Mouse (Mus musculus): Measurements from ENCODE around the gene Hpd. TPM values are rescaled to one million over a fixed set of nuclear protein-coding genes. Genes with fewer than 3 reads are reported as not detected.
A peak's percentile ranks its signal among the peaks of the same experiment; 100 is the strongest.

The Hpd gene
- total and polyA plus RNA-seq, 3 experiments: 0.61 TPM; not detected in 2

GRCm38 (mm10) chr5:123134186-123134874, 48.2 kb downstream of the Hpd start:
- H3K4me1 ChIP-seq (ENCODE audit: control insufficient read depth, insufficient read depth, low read length): peaks cover 20% of the 10 kb centered on the region
- WGBS: 10% methylated on average over 13 of the region's 13 CpGs
- DNase-seq: peak; percentile 77 to 88
- H3K9ac ChIP-seq (ENCODE audit: low read depth, low read length): peak overlapping the region; percentile 11; the same call in 1 of the 2 replicates
- intact Hi-C loops (cut with DNase I): loop anchor here (1.0 kb wide), 1 partner anchor 8 kb away; the partner anchor contains the start of gene Setd1b
- H3K79me2 ChIP-seq (replicated peaks; ENCODE audit: control insufficient read depth, insufficient read depth, low read length): no peaks in the 10 kb centered on the region
- peak overlapping the region; percentile 100 for H3K27ac ChIP-seq
- no peak for TF ChIP-seq CTCF (IDR thresholded peaks at IDR 0.05)
- peak; percentile 84 for TF ChIP-seq EP300 (IDR thresholded peaks at IDR 0.05; ENCODE audit: insufficient read depth, low read depth, low read length)
- TF ChIP-seq POLR2A (IDR thresholded peaks at IDR 0.05; ENCODE audit: insufficient read depth, low read depth, low read length): 0 out of 2 replicates have a peak, but pooled peaks have one; percentile 40
- H3K36me3 ChIP-seq (ENCODE audit: control insufficient read depth, insufficient read depth, low read length): peaks cover 15% of the 10 kb centered on the region
- H3K27me3 ChIP-seq (ENCODE audit: control insufficient read depth, insufficient read depth, low read length): no peaks in the 10 kb centered on the region
- H3K4me3 ChIP-seq: peak overlapping the region; percentile 36

DNA sequence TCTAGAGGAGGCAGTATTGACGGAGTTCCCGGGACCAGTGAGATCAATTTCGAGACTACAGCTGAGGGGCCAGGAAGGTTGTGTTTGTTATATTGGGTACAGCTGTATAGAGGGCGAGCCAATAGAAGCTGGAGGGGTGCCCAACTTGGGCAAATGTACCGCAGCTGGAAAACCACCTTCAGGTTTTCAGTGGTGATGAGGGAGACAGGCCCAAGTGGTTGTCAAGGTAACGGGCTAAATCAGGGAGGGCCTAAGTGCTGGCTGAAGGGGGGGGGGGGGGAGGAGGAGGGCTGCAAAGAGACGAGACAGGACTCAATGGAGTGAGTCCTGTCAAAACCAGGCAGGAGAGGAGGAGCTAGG, 48.8 kb downstream of the Hpd start:
- peaks cover 20% of the 10 kb centered on the region for H3K4me1 ChIP-seq (ENCODE audit: control insufficient read depth, insufficient read depth, low read length)
- H3K4me3 ChIP-seq: no peak overlapping the region
- peak overlapping the region; percentile 100 for H3K27ac ChIP-seq
- no peak for TF ChIP-seq CTCF (IDR thresholded peaks at IDR 0.05)
- TF ChIP-seq POLR2A (IDR thresholded peaks at IDR 0.05; ENCODE audit: insufficient read depth, low read depth, low read length): no peak
- TF ChIP-seq EP300 (IDR thresholded peaks at IDR 0.05; ENCODE audit: insufficient read depth, low read depth, low read length): no peak
- H3K9ac ChIP-seq (ENCODE audit: low read depth, low read length): no peak overlapping the region
- 25% methylated on average over 7 of the region's 7 CpGs for WGBS
- peaks cover 15% of the 10 kb centered on the region for H3K36me3 ChIP-seq (ENCODE audit: control insufficient read depth, insufficient read depth, low read length)
- no peak for DNase-seq
- intact Hi-C loops (cut with DNase I): loop anchor here (1.0 kb wide), 4 partner anchors 9 to 69 kb away; partner anchors contain the start of gene Setd1b
- no peaks in the 10 kb centered on the region for H3K79me2 ChIP-seq (replicated peaks; ENCODE audit: control insufficient read depth, insufficient read depth, low read length)
- H3K27me3 ChIP-seq (ENCODE audit: control insufficient read depth, insufficient read depth, low read length): no peaks in the 10 kb centered on the region

DNA sequence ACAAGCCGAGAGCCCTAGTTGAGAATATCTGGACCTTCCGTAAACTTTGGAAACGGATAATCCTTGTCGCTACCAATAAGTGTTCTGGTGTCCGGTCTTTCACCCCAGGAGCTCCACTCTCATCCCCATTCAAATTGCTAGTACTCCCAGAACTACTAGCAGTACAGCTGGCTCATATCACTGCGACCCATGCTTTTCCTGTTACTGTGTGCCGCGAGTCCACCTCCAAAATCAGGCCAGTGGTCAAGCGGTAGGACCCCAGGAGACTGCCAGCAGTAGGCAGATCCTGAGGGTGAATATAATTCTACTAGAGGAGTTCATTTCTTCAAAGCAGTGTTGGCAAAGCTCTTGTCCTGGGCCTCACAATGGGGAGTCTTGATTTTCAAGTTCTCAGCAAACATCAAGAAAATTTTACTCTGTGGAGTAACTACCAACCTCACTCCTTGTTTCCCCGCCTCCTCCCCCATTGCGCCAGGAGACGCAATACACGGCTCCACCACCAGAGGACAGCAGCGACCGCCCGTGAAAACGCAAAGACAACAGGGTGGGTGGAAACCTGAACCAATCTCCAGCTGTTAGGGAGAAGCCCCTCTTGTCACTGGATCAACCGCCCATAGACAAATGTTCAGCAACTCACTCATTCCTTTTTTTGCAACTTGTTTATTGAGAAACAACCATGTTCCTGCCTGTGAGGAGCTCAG, 49.3 kb downstream of the Hpd start:
- intact Hi-C loops (cut with DNase I): loop anchor here (1.0 kb wide), 3 partner anchors 16 to 69 kb away; no protein-coding TSS in a partner anchor
- H3K4me1 ChIP-seq (ENCODE audit: control insufficient read depth, insufficient read depth, low read length): peaks cover 20% of the 10 kb centered on the region
- no peaks in the 10 kb centered on the region for H3K27me3 ChIP-seq (ENCODE audit: control insufficient read depth, insufficient read depth, low read length)
- H3K36me3 ChIP-seq (ENCODE audit: control insufficient read depth, insufficient read depth, low read length): peaks cover 15% of the 10 kb centered on the region
- peak; percentile 55; the same call in 1 of the 2 replicates for TF ChIP-seq POLR2A (IDR thresholded peaks at IDR 0.05; ENCODE audit: insufficient read depth, low read depth, low read length)
- peak; percentile 98 for TF ChIP-seq EP300 (IDR thresholded peaks at IDR 0.05; ENCODE audit: insufficient read depth, low read depth, low read length)
- peak; percentile 92 for TF ChIP-seq CTCF (IDR thresholded peaks at IDR 0.05)
- DNase-seq: peak; percentile 88 to 94
- H3K4me3 ChIP-seq: no peak overlapping the region
- H3K79me2 ChIP-seq (replicated peaks; ENCODE audit: control insufficient read depth, insufficient read depth, low read length): no peaks in the 10 kb centered on the region
- H3K9ac ChIP-seq (ENCODE audit: low read depth, low read length): no peak overlapping the region
- 14% methylated on average over 18 of the region's 18 CpGs for WGBS
- peak overlapping the region; percentile 100 for H3K27ac ChIP-seq

- intact Hi-C loops (cut with DNase I): loop anchor here (1.0 kb wide), 3 partner anchors 15 to 68 kb away; no protein-coding TSS in a partner anchor
- H3K27me3 ChIP-seq (ENCODE audit: control insufficient read depth, insufficient read depth, low read length): no peaks in the 10 kb centered on the region
- TF ChIP-seq POLR2A (IDR thresholded peaks at IDR 0.05; ENCODE audit: insufficient read depth, low read depth, low read length) (no peak), EP300 (IDR thresholded peaks at IDR 0.05; ENCODE audit: insufficient read depth, low read depth, low read length) (0 out of 2 replicates have a peak, but pooled peaks have one; percentile 48), CTCF (IDR thresholded peaks at IDR 0.05) (peak; percentile 80)
- H3K4me3 ChIP-seq: peak within 1 kb of the TSS; percentile 33
- H3K9ac ChIP-seq (ENCODE audit: low read depth, low read length): peak within 1 kb of the TSS; percentile 39
- peaks cover 15% of the 10 kb centered on the region for H3K36me3 ChIP-seq (ENCODE audit: control insufficient read depth, insufficient read depth, low read length)
- WGBS: 3% methylated on average over 44 of the region's 44 CpGs
- H3K27ac ChIP-seq: peak within 1 kb of the TSS; percentile 100
- H3K79me2 ChIP-seq (replicated peaks; ENCODE audit: control insufficient read depth, insufficient read depth, low read length): no peaks in the 10 kb centered on the region
- DNase-seq: peak; percentile 88 to 91
- peaks cover 18% of the 10 kb centered on the region for H3K4me1 ChIP-seq (ENCODE audit: control insufficient read depth, insufficient read depth, low read length)
Measured at GRCm38 (mm10) chr5:123132308-123133071, 50.0 kb downstream of the Hpd start, which contains the start of gene Rhof. TSS of gene Rhof (minus strand) at chr5:123132692.

DNA sequence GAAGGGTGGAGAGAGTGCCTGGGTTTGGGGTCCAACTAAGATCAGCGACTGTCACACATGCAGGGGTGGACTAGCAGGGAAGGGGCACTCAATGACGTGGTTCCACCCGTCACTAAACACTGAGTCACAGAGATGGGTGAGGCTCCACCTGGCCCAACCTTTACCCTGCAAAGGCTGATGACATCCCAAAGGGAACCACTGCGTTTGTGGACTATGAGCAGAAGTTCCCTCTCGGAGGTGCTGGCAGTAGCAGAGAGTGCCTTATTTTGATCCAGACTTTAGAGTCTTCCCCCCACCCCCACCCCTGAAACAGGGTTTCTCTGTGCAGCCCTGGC, 51.7 kb downstream of the Hpd start:
- intact Hi-C loops (cut with DNase I): no loop called here
- H3K4me3 ChIP-seq: no peak overlapping the region
- peaks cover 11% of the 10 kb centered on the region for H3K4me1 ChIP-seq (ENCODE audit: control insufficient read depth, insufficient read depth, low read length)
- H3K36me3 ChIP-seq (ENCODE audit: control insufficient read depth, insufficient read depth, low read length): peaks cover 11% of the 10 kb centered on the region
- no peak for DNase-seq
- H3K27me3 ChIP-seq (ENCODE audit: control insufficient read depth, insufficient read depth, low read length): no peaks in the 10 kb centered on the region
- no peak overlapping the region for H3K9ac ChIP-seq (ENCODE audit: low read depth, low read length)
- H3K79me2 ChIP-seq (replicated peaks; ENCODE audit: control insufficient read depth, insufficient read depth, low read length): no peaks in the 10 kb centered on the region
- WGBS: 95% methylated on average over 5 of the region's 5 CpGs
- TF ChIP-seq POLR2A (IDR thresholded peaks at IDR 0.05; ENCODE audit: insufficient read depth, low read depth, low read length): no peak
- TF ChIP-seq EP300 (IDR thresholded peaks at IDR 0.05; ENCODE audit: insufficient read depth, low read depth, low read length): no peak
- no peak for TF ChIP-seq CTCF (IDR thresholded peaks at IDR 0.05)
- H3K27ac ChIP-seq: no peak overlapping the region
